Mouse (Mus musculus): ENCODE results near the gene Olfr629. TPM values are rescaled to one million over a fixed set of nuclear protein-coding genes. Genes with fewer than 3 reads are reported as not detected.
A peak's percentile ranks its signal among the peaks of the same experiment; 100 is the strongest.
"Not testable (repeated sequence)": the region's sequence is repeated elsewhere in the genome, so short reads cannot be mapped to it uniquely, and the experiment has no call there.

The Olfr629 gene
- polyA plus RNA-seq, 1 experiment from 2014 or later: not detected

- Histone ChIP-seq H3K4me2 (replicated peaks; ENCODE audit: low read depth) (no peak within 1 kb of the TSS), H3K4me1 (replicated peaks; ENCODE audit: control insufficient read depth, insufficient read depth, low read length) (no peaks in the 10 kb centered on the region), H3K36me3 (ENCODE audit: control insufficient read depth, insufficient read depth) (no peaks in the 10 kb centered on the region), H3K27ac (ENCODE audit: low read depth, low read length) (no peak within 1 kb of the TSS), H3K27me3 (replicated peaks; ENCODE audit: control insufficient read depth, insufficient read depth, low read length) (no peaks in the 10 kb centered on the region), H3K4me3 (ENCODE audit: low read depth, low read length) (no peak within 1 kb of the TSS), H3K9me3 (ENCODE audit: control insufficient read depth) (no peaks in the 10 kb centered on the region), H3K9ac (ENCODE audit: low read depth, low read length) (no peak within 1 kb of the TSS)
- no peak for TF ChIP-seq CTCF (IDR thresholded peaks at IDR 0.05; ENCODE audit: low read depth)
- ATAC-seq: no peak
- WGBS: 41% methylated on average over 2 of the region's 2 CpGs
Measured at GRCm38 (mm10) chr7:103757233-103757632, 12.5 kb upstream of the Olfr629 start, which contains the start of gene Olfr630. Gene Olfr630 (minus strand): TSS chr7:103757333.

GRCm38 (mm10) chr7:103730074-103730473 lies 14.7 kb downstream of the Olfr629 start, which contains the start of gene Olfr628:
Gene Olfr628 (plus strand): TSS chr7:103730374.
- 91% methylated on average over 1 of the region's 1 CpGs for WGBS
- Histone ChIP-seq H3K36me3 (ENCODE audit: control insufficient read depth, insufficient read depth) (no peaks in the 10 kb centered on the region), H3K27me3 (replicated peaks; ENCODE audit: control insufficient read depth, insufficient read depth, low read length) (no peaks in the 10 kb centered on the region), H3K4me1 (replicated peaks; ENCODE audit: control insufficient read depth, insufficient read depth, low read length) (no peaks in the 10 kb centered on the region), H3K27ac (ENCODE audit: low read depth, low read length) (no peak within 1 kb of the TSS), H3K9me3 (ENCODE audit: control insufficient read depth) (no peaks in the 10 kb centered on the region), H3K9ac (ENCODE audit: low read depth, low read length) (no peak within 1 kb of the TSS), H3K4me3 (ENCODE audit: low read depth, low read length) (no peak within 1 kb of the TSS), H3K4me2 (replicated peaks; ENCODE audit: low read depth) (no peak within 1 kb of the TSS)
- no peak for ATAC-seq
- TF ChIP-seq CTCF (IDR thresholded peaks at IDR 0.05; ENCODE audit: low read depth): no peak

GRCm38 (mm10) chr7:103716398-103716797 lies 28.3 kb downstream of the Olfr629 start:
- H3K4me3 ChIP-seq (ENCODE audit: low read depth, low read length); ATAC-seq; H3K9ac ChIP-seq (ENCODE audit: low read depth, low read length); H3K4me2 ChIP-seq (replicated peaks; ENCODE audit: low read depth); H3K9me3 ChIP-seq (ENCODE audit: control insufficient read depth); H3K4me1 ChIP-seq (replicated peaks; ENCODE audit: control insufficient read depth, insufficient read depth, low read length); H3K27me3 ChIP-seq (replicated peaks; ENCODE audit: control insufficient read depth, insufficient read depth, low read length); H3K36me3 ChIP-seq (ENCODE audit: control insufficient read depth, insufficient read depth); H3K27ac ChIP-seq (ENCODE audit: low read depth, low read length): not testable (repeated sequence)
- peak; percentile 44 for TF ChIP-seq CTCF (IDR thresholded peaks at IDR 0.05; ENCODE audit: low read depth)
- WGBS: 95% methylated on average over 1 of the region's 1 CpGs

GRCm38 (mm10) chr7:103714371-103714770 lies 30.4 kb downstream of the Olfr629 start, which contains the start of gene Olfr243:
Gene Olfr243 (plus strand): TSS chr7:103714671.
- no peak within 1 kb of the TSS for H3K9ac ChIP-seq (ENCODE audit: low read depth, low read length)
- no peak for ATAC-seq
- no peak within 1 kb of the TSS for H3K27ac ChIP-seq (ENCODE audit: low read depth, low read length)
- no peaks in the 10 kb centered on the region for H3K9me3 ChIP-seq (ENCODE audit: control insufficient read depth)
- no peak for TF ChIP-seq CTCF (IDR thresholded peaks at IDR 0.05; ENCODE audit: low read depth)
- no peak within 1 kb of the TSS for H3K4me2 ChIP-seq (replicated peaks; ENCODE audit: low read depth)
- H3K36me3 ChIP-seq (ENCODE audit: control insufficient read depth, insufficient read depth): no peaks in the 10 kb centered on the region
- H3K4me1 ChIP-seq (replicated peaks; ENCODE audit: control insufficient read depth, insufficient read depth, low read length): no peaks in the 10 kb centered on the region
- no peaks in the 10 kb centered on the region for H3K27me3 ChIP-seq (replicated peaks; ENCODE audit: control insufficient read depth, insufficient read depth, low read length)
- H3K4me3 ChIP-seq (ENCODE audit: low read depth, low read length): no peak within 1 kb of the TSS

- Histone ChIP-seq H3K27ac (ENCODE audit: low read depth, low read length) (no peak overlapping the region), H3K27me3 (replicated peaks; ENCODE audit: control insufficient read depth, insufficient read depth, low read length) (no peaks in the 10 kb centered on the region), H3K9me3 (ENCODE audit: control insufficient read depth) (no peaks in the 10 kb centered on the region), H3K9ac (ENCODE audit: low read depth, low read length) (no peak overlapping the region), H3K4me2 (replicated peaks; ENCODE audit: low read depth) (no peak overlapping the region), H3K36me3 (ENCODE audit: control insufficient read depth, insufficient read depth) (no peaks in the 10 kb centered on the region), H3K4me3 (ENCODE audit: low read depth, low read length) (no peak overlapping the region), H3K4me1 (replicated peaks; ENCODE audit: control insufficient read depth, insufficient read depth, low read length) (no peaks in the 10 kb centered on the region)
- WGBS: 30% methylated on average over 2 of the region's 2 CpGs
- ATAC-seq: no peak
- TF ChIP-seq CTCF (IDR thresholded peaks at IDR 0.05; ENCODE audit: low read depth): peak; percentile 52
Measured at GRCm38 (mm10) chr7:103712024-103712423, 32.7 kb downstream of the Olfr629 start.

GRCm38 (mm10) chr7:103699469-103699868 lies 45.3 kb downstream of the Olfr629 start:
- Histone ChIP-seq H3K27ac (ENCODE audit: low read depth, low read length) (no peak overlapping the region), H3K4me1 (replicated peaks; ENCODE audit: control insufficient read depth, insufficient read depth, low read length) (no peaks in the 10 kb centered on the region), H3K9me3 (ENCODE audit: control insufficient read depth) (no peaks in the 10 kb centered on the region), H3K36me3 (ENCODE audit: control insufficient read depth, insufficient read depth) (no peaks in the 10 kb centered on the region), H3K4me2 (replicated peaks; ENCODE audit: low read depth) (no peak overlapping the region), H3K27me3 (replicated peaks; ENCODE audit: control insufficient read depth, insufficient read depth, low read length) (no peaks in the 10 kb centered on the region), H3K9ac (ENCODE audit: low read depth, low read length) (no peak overlapping the region), H3K4me3 (ENCODE audit: low read depth, low read length) (no peak overlapping the region)
- TF ChIP-seq CTCF (IDR thresholded peaks at IDR 0.05; ENCODE audit: low read depth): no peak
- ATAC-seq: no peak
- 94% methylated on average over 4 of the region's 4 CpGs for whole genome bisulfite sequencing

Other genes starting within 250 kb of the Olfr629 start
- gene Olfr609, start 246.9 kb downstream of the Olfr629 start, polyA plus RNA-seq (2015; fragmentation: Nextera tagmentation; extraction: Ambion mirVana): not detected in 2 replicates
- gene Olfr610, start 232.8 kb downstream of the Olfr629 start, polyA plus RNA-seq (2015; fragmentation: Nextera tagmentation; extraction: Ambion mirVana): not detected in 2 replicates
- gene Olfr611, start 224.1 kb downstream of the Olfr629 start, polyA plus RNA-seq (2015; fragmentation: Nextera tagmentation; extraction: Ambion mirVana): not detected in 2 replicates
- gene Olfr612, start 202.2 kb downstream of the Olfr629 start, polyA plus RNA-seq (2015; fragmentation: Nextera tagmentation; extraction: Ambion mirVana): not detected in 2 replicates
- gene Olfr613, start 196.9 kb downstream of the Olfr629 start, polyA plus RNA-seq (2015; fragmentation: Nextera tagmentation; extraction: Ambion mirVana): not detected in 2 replicates
- gene Olfr615, start 188.9 kb downstream of the Olfr629 start, polyA plus RNA-seq (2015; fragmentation: Nextera tagmentation; extraction: Ambion mirVana): not detected in 2 replicates
- gene Olfr616, start 175.8 kb downstream of the Olfr629 start, polyA plus RNA-seq (2015; fragmentation: Nextera tagmentation; extraction: Ambion mirVana): not detected in 2 replicates
- not detected in 2 replicates for gene Olfr617, start 171.9 kb downstream of the Olfr629 start, polyA plus RNA-seq (2015; fragmentation: Nextera tagmentation; extraction: Ambion mirVana)
- gene Olfr618, start 154.8 kb downstream of the Olfr629 start, polyA plus RNA-seq (2015; fragmentation: Nextera tagmentation; extraction: Ambion mirVana): not detected in 2 replicates
- gene Olfr619, start 144.4 kb downstream of the Olfr629 start, polyA plus RNA-seq (2015; fragmentation: Nextera tagmentation; extraction: Ambion mirVana): not detected in 2 replicates
- not detected in 2 replicates for gene Olfr620, start 132.4 kb downstream of the Olfr629 start, polyA plus RNA-seq (2015; fragmentation: Nextera tagmentation; extraction: Ambion mirVana)
- gene Olfr622, start 102.2 kb downstream of the Olfr629 start, polyA plus RNA-seq (2015; fragmentation: Nextera tagmentation; extraction: Ambion mirVana): not detected in 2 replicates
- not detected in 2 replicates for gene Olfr623, start 81.2 kb downstream of the Olfr629 start, polyA plus RNA-seq (2015; fragmentation: Nextera tagmentation; extraction: Ambion mirVana)
- gene Olfr624, start 73.8 kb downstream of the Olfr629 start, polyA plus RNA-seq (2015; fragmentation: Nextera tagmentation; extraction: Ambion mirVana): 0.09 TPM in 2 replicates
- gene Olfr625-ps1, start 62.2 kb downstream of the Olfr629 start, polyA plus RNA-seq (2015; fragmentation: Nextera tagmentation; extraction: Ambion mirVana): not detected in 2 replicates
- not detected in 2 replicates for gene Olfr243, start 30.3 kb downstream of the Olfr629 start, polyA plus RNA-seq (2015; fragmentation: Nextera tagmentation; extraction: Ambion mirVana)
- gene Olfr628, start 14.6 kb downstream of the Olfr629 start, polyA plus RNA-seq (2015; fragmentation: Nextera tagmentation; extraction: Ambion mirVana): not detected in 2 replicates
- gene Olfr630, start 12.4 kb upstream of the Olfr629 start, polyA plus RNA-seq (2015; fragmentation: Nextera tagmentation; extraction: Ambion mirVana): not detected in 2 replicates
- gene Olfr69, start 26.7 kb upstream of the Olfr629 start, polyA plus RNA-seq (2015; fragmentation: Nextera tagmentation; extraction: Ambion mirVana): not detected in 2 replicates
- not detected in 2 replicates for gene Olfr68, start 34.8 kb upstream of the Olfr629 start, polyA plus RNA-seq (2015; fragmentation: Nextera tagmentation; extraction: Ambion mirVana)
- not detected in 2 replicates for gene Olfr67, start 46.9 kb upstream of the Olfr629 start, polyA plus RNA-seq (2015; fragmentation: Nextera tagmentation; extraction: Ambion mirVana)
- 164 and 228 TPM in 2 replicates for gene Hbb-bt, start 69.1 kb upstream of the Olfr629 start, polyA plus RNA-seq (2015; fragmentation: Nextera tagmentation; extraction: Ambion mirVana)
- gene Hbb-bs, start 83.2 kb upstream of the Olfr629 start, polyA plus RNA-seq (2015; fragmentation: Nextera tagmentation; extraction: Ambion mirVana): 726 and 1,073 TPM in 2 replicates
- gene Hbb-bh2, start 95.6 kb upstream of the Olfr629 start, polyA plus RNA-seq (2015; fragmentation: Nextera tagmentation; extraction: Ambion mirVana): not detected in 2 replicates
- gene Hbb-bh1, start 98.2 kb upstream of the Olfr629 start, polyA plus RNA-seq (2015; fragmentation: Nextera tagmentation; extraction: Ambion mirVana): not detected in 2 replicates
- gene Hbb-y, start 108.3 kb upstream of the Olfr629 start, polyA plus RNA-seq (2015; fragmentation: Nextera tagmentation; extraction: Ambion mirVana): 0.52 TPM in 1 of 2 replicates, not detected in the other
- gene Olfr66, start 141.3 kb upstream of the Olfr629 start, polyA plus RNA-seq (2015; fragmentation: Nextera tagmentation; extraction: Ambion mirVana): not detected in 2 replicates
- not detected in 2 replicates for gene Olfr64, start 149.5 kb upstream of the Olfr629 start, polyA plus RNA-seq (2015; fragmentation: Nextera tagmentation; extraction: Ambion mirVana)
- gene Olfr65, start 158.5 kb upstream of the Olfr629 start, polyA plus RNA-seq (2015; fragmentation: Nextera tagmentation; extraction: Ambion mirVana): not detected in 2 replicates
- not detected in 2 replicates for gene Olfr631, start 183.9 kb upstream of the Olfr629 start, polyA plus RNA-seq (2015; fragmentation: Nextera tagmentation; extraction: Ambion mirVana)
- gene Olfr632, start 189.4 kb upstream of the Olfr629 start, polyA plus RNA-seq (2015; fragmentation: Nextera tagmentation; extraction: Ambion mirVana): not detected in 2 replicates
- gene Olfr633, start 199.5 kb upstream of the Olfr629 start, polyA plus RNA-seq (2015; fragmentation: Nextera tagmentation; extraction: Ambion mirVana): not detected in 2 replicates
- not detected in 2 replicates for gene Olfr635, start 226.2 kb upstream of the Olfr629 start, polyA plus RNA-seq (2015; fragmentation: Nextera tagmentation; extraction: Ambion mirVana)

Data from intestine, postnatal 0 days (tissue).